Mouse (Mus musculus) stomach, embryonic 15.5 days (tissue): ENCODE data around the gene Sgcd. TPM values are rescaled to one million over a fixed set of nuclear protein-coding genes. Genes with fewer than 3 reads are reported as not detected.
"Not testable (repeated sequence)": the region's sequence is repeated elsewhere in the genome, so short reads cannot be mapped to it uniquely, and the experiment has no call there.

Experiments used
- ATAC-seq: fragments of 200-750 bp; cut with Nextera tagmentation; 2 replicates; pipeline ENCODE4 v1.8.0; 2017; ENCODE audit warnings: low read depth, moderate number of reproducible peaks, moderate TSS enrichment; ENCODE audit not compliant: insufficient read depth, low FRiP score
- H3K27ac ChIP-seq: fragments of 300-500 bp; sonication (generic); 2 replicates; pipeline ENCODE4 v1.5.1; 2015; ENCODE audit warnings: mild to moderate bottlenecking, inconsistent platforms
- H3K27me3 ChIP-seq: fragments of 300-500 bp; sonication (generic); replicated peaks from 2 replicates; pipeline ENCODE4 v1.6.1; 2015; ENCODE audit warnings: inconsistent platforms
- H3K36me3 ChIP-seq: fragments of 300-500 bp; sonication (generic); 2 replicates; pipeline ENCODE4 v1.6.1; 2015; ENCODE audit warnings: inconsistent platforms
- H3K4me1 ChIP-seq: fragments of 300-500 bp; sonication (generic); 2 replicates; pipeline ENCODE4 v1.6.1; 2015; ENCODE audit warnings: inconsistent platforms
- H3K4me2 ChIP-seq: fragments of 300-500 bp; sonication (generic); 2 replicates; pipeline ENCODE4 v1.6.1; 2015; ENCODE audit warnings: mild to moderate bottlenecking, inconsistent platforms
- H3K4me3 ChIP-seq: fragments of 300-500 bp; sonication (generic); replicated peaks from 2 replicates; pipeline ENCODE4 v1.5.1; 2015; ENCODE audit warnings: inconsistent platforms
- H3K9ac ChIP-seq: fragments of 300-500 bp; sonication (generic); 2 replicates; pipeline ENCODE4 v1.6.1; 2015; ENCODE audit warnings: inconsistent platforms
- H3K9me3 ChIP-seq: fragments of 300-500 bp; sonication (generic); 2 replicates; pipeline ENCODE4 v1.6.1; 2016; ENCODE audit warnings: inconsistent platforms
- WGBS: fragments of 180-500 bp; shearing (Covaris S2); methylation state at CpG from one replicate; pipeline ENCODE4 v1.1.7; 2015; 5-methylcytosine and 5-hydroxymethylcytosine counted together
- polyA plus RNA-seq: library from polyadenylated mRNA; unstranded; fragments of >200 nt; fragmentation: Nextera tagmentation; extraction: Ambion mirVana; gene quantifications from 2 replicates; pipeline ENCODE4 v1.2.1, GENCODE M21; 2015

Gene Sgcd
- polyA plus RNA-seq, 1 experiment from 2014 or later: 4.3 TPM

- H3K27ac ChIP-seq: no peak overlapping the region
- no peaks in the 10 kb centered on the region for H3K9me3 ChIP-seq
- ATAC-seq: no peak
- H3K36me3 ChIP-seq: no peaks in the 10 kb centered on the region
- no peak overlapping the region for H3K4me2 ChIP-seq
- no peak overlapping the region for H3K9ac ChIP-seq
- H3K4me3 ChIP-seq: no peak overlapping the region
- H3K4me1 ChIP-seq: no peaks in the 10 kb centered on the region
- no peaks in the 10 kb centered on the region for H3K27me3 ChIP-seq
- WGBS: 61% methylated on average over 2 of the region's 2 CpGs
These were observed 222.9 kb downstream of the Sgcd start for GRCm38 (mm10) chr11:47765859-47766258.

GRCm38 (mm10) chr11:47763569-47763968, 225.2 kb downstream of the Sgcd start:
- 78% methylated on average over 3 of the region's 3 CpGs for WGBS
- not testable (repeated sequence) for H3K36me3 ChIP-seq, H3K9ac ChIP-seq, H3K27ac ChIP-seq, H3K27me3 ChIP-seq, H3K4me3 ChIP-seq, H3K4me2 ChIP-seq, ATAC-seq, H3K4me1 ChIP-seq, H3K9me3 ChIP-seq

- H3K36me3 ChIP-seq: no peaks in the 10 kb centered on the region
- H3K9ac ChIP-seq: no peak overlapping the region
- no peaks in the 10 kb centered on the region for H3K4me1 ChIP-seq
- 82% methylated on average over 4 of the region's 4 CpGs for WGBS
- no peak overlapping the region for H3K4me3 ChIP-seq
- no peak overlapping the region for H3K27ac ChIP-seq
- no peaks in the 10 kb centered on the region for H3K9me3 ChIP-seq
- H3K27me3 ChIP-seq: no peaks in the 10 kb centered on the region
- no peak for ATAC-seq
- no peak overlapping the region for H3K4me2 ChIP-seq
These were observed 229.8 kb downstream of the Sgcd start for GRCm38 (mm10) chr11:47759015-47759414.

GRCm38 (mm10) chr11:47742806-47743205, 246.0 kb downstream of the Sgcd start:
- Histone ChIP-seq H3K9ac (no peak overlapping the region), H3K9me3 (no peaks in the 10 kb centered on the region), H3K36me3 (no peaks in the 10 kb centered on the region), H3K27ac (no peak overlapping the region), H3K4me3 (no peak overlapping the region), H3K4me1 (no peaks in the 10 kb centered on the region), H3K4me2 (no peak overlapping the region), H3K27me3 (no peaks in the 10 kb centered on the region)
- no peak for ATAC-seq
- WGBS: 42% methylated on average over 2 of the region's 2 CpGs

GRCm38 (mm10) chr11:47704930-47705787, 283.6 kb downstream of the Sgcd start:
- no peak overlapping the region for H3K9ac ChIP-seq
- no peaks in the 10 kb centered on the region for H3K9me3 ChIP-seq
- H3K4me3 ChIP-seq: no peak overlapping the region
- no peak for ATAC-seq
- H3K27me3 ChIP-seq: no peaks in the 10 kb centered on the region
- 0 out of 2 replicates have a peak overlapping the region, but pooled peaks have one; percentile 21 for H3K27ac ChIP-seq
- H3K36me3 ChIP-seq: no peaks in the 10 kb centered on the region
- no peak overlapping the region for H3K4me2 ChIP-seq
- no peaks in the 10 kb centered on the region for H3K4me1 ChIP-seq
- 53% methylated on average over 8 of the region's 8 CpGs for WGBS

- no peak for ATAC-seq
- Histone ChIP-seq H3K9ac (no peak overlapping the region), H3K27ac (no peak overlapping the region), H3K4me2 (no peak overlapping the region), H3K9me3 (no peaks in the 10 kb centered on the region), H3K36me3 (no peaks in the 10 kb centered on the region), H3K4me1 (no peaks in the 10 kb centered on the region), H3K4me3 (no peak overlapping the region), H3K27me3 (no peaks in the 10 kb centered on the region)
- WGBS: 75% methylated on average over 1 of the region's 1 CpGs
These were observed 293.2 kb downstream of the Sgcd start for GRCm38 (mm10) chr11:47695611-47696010.

GRCm38 (mm10) chr11:47658135-47658534, 330.6 kb downstream of the Sgcd start:
- no peak for ATAC-seq
- Histone ChIP-seq H3K36me3 (no peaks in the 10 kb centered on the region), H3K4me2 (no peak overlapping the region), H3K4me3 (no peak overlapping the region), H3K4me1 (no peaks in the 10 kb centered on the region), H3K9ac (no peak overlapping the region), H3K27me3 (no peaks in the 10 kb centered on the region), H3K9me3 (no peaks in the 10 kb centered on the region), H3K27ac (no peak overlapping the region)
- WGBS: 0% methylated on average over 1 of the region's 1 CpGs

- H3K9ac ChIP-seq: no peak overlapping the region
- H3K9me3 ChIP-seq: no peaks in the 10 kb centered on the region
These were observed 342.9 kb downstream of the Sgcd start for GRCm38 (mm10) chr11:47645911-47646310.

GRCm38 (mm10) chr11:47641567-47642259, 347.1 kb downstream of the Sgcd start:
- Histone ChIP-seq H3K9me3 (no peaks in the 10 kb centered on the region), H3K36me3 (no peaks in the 10 kb centered on the region), H3K9ac (no peak overlapping the region), H3K4me2 (no peak overlapping the region), H3K4me3 (no peak overlapping the region), H3K27me3 (no peaks in the 10 kb centered on the region), H3K4me1 (no peaks in the 10 kb centered on the region), H3K27ac (no peak overlapping the region)
- ATAC-seq: no peak
- 49% methylated on average over 2 of the region's 2 CpGs for WGBS

More at GRCm38 (mm10) chr11:47645911-47646310, 342.9 kb downstream of the Sgcd start:
- no peaks in the 10 kb centered on the region for H3K27me3 ChIP-seq
- no peaks in the 10 kb centered on the region for H3K4me1 ChIP-seq
- no peak for ATAC-seq
- no peak overlapping the region for H3K27ac ChIP-seq
- H3K4me3 ChIP-seq: no peak overlapping the region
- H3K36me3 ChIP-seq: no peaks in the 10 kb centered on the region
- H3K4me2 ChIP-seq: no peak overlapping the region

- H3K4me3 ChIP-seq: no peak overlapping the region
- H3K4me1 ChIP-seq: no peaks in the 10 kb centered on the region
- no peak overlapping the region for H3K4me2 ChIP-seq
- H3K9ac ChIP-seq: no peak overlapping the region
- WGBS: 51% methylated on average over 1 of the region's 1 CpGs
- ATAC-seq: no peak
- H3K9me3 ChIP-seq: no peaks in the 10 kb centered on the region
- H3K36me3 ChIP-seq: no peaks in the 10 kb centered on the region
- H3K27ac ChIP-seq: no peak overlapping the region
- H3K27me3 ChIP-seq: no peaks in the 10 kb centered on the region
These were observed 348.2 kb downstream of the Sgcd start for GRCm38 (mm10) chr11:47640556-47640955.

- Histone ChIP-seq H3K9me3 (no peaks in the 10 kb centered on the region), H3K27ac (no peak overlapping the region), H3K9ac (no peak overlapping the region), H3K27me3 (no peaks in the 10 kb centered on the region), H3K4me1 (no peaks in the 10 kb centered on the region), H3K36me3 (no peaks in the 10 kb centered on the region), H3K4me2 (no peak overlapping the region), H3K4me3 (no peak overlapping the region)
- 82% methylated on average over 2 of the region's 2 CpGs for WGBS
- no peak for ATAC-seq
These were observed 358.6 kb downstream of the Sgcd start for GRCm38 (mm10) chr11:47630186-47630585.

- H3K4me2 ChIP-seq: no peak overlapping the region
- H3K4me1 ChIP-seq: no peaks in the 10 kb centered on the region
- H3K27ac ChIP-seq: no peak overlapping the region
- 73% methylated on average over 4 of the region's 4 CpGs for WGBS
- H3K9me3 ChIP-seq: no peaks in the 10 kb centered on the region
- no peaks in the 10 kb centered on the region for H3K36me3 ChIP-seq
- H3K9ac ChIP-seq: no peak overlapping the region
- no peak overlapping the region for H3K4me3 ChIP-seq
- no peak for ATAC-seq
- no peaks in the 10 kb centered on the region for H3K27me3 ChIP-seq
These were observed 378.9 kb downstream of the Sgcd start for GRCm38 (mm10) chr11:47609892-47610291.
